Mouse (Mus musculus): ENCODE data around the gene Vmn2r48. TPM values are rescaled to one million over a fixed set of nuclear protein-coding genes. Genes with fewer than 3 reads are reported as not detected.
"Not testable (repeated sequence)": the region's sequence is repeated elsewhere in the genome, so short reads cannot be mapped to it uniquely, and the experiment has no call there.

Vmn2r48 gene
- polyA plus RNA-seq (2015; fragmentation: Nextera tagmentation; extraction: Ambion mirVana), result not detected in 2 replicates

- H3K27ac ChIP-seq (ENCODE audit: low read length), result not testable (repeated sequence)
Measured at GRCm38 (mm10) chr7:9953485-9953884, at the start of gene Vmn2r48. Vmn2r48 (minus strand) TSS chr7:9953585.

GRCm38 (mm10) chr7:9992157-9992556, 38.8 kb upstream of the Vmn2r48 start, which contains the start of gene Vmn2r49:
Vmn2r49 (minus strand) TSS chr7:9992257.
- not testable (repeated sequence) for H3K9ac ChIP-seq (ENCODE audit: low read length); H3K36me3 ChIP-seq (ENCODE audit: control insufficient read depth, insufficient read depth, low read length); ATAC-seq (ENCODE audit: insufficient read depth, low FRiP score); H3K4me1 ChIP-seq (ENCODE audit: control insufficient read depth, insufficient read depth, low read length); H3K4me3 ChIP-seq (replicated peaks; ENCODE audit: low read length); H3K27me3 ChIP-seq (ENCODE audit: control insufficient read depth, insufficient read depth, low read length); H3K4me2 ChIP-seq (ENCODE audit: low read depth, low read length); H3K27ac ChIP-seq (ENCODE audit: low read length); H3K9me3 ChIP-seq (replicated peaks; ENCODE audit: control insufficient read depth, low read length)
- no CpG with 5 or more reads among the region's 2 CpGs for WGBS

More at GRCm38 (mm10) chr7:9953485-9953884, at the start of gene Vmn2r48:
- not testable (repeated sequence) for ATAC-seq (ENCODE audit: insufficient read depth, low FRiP score); H3K4me1 ChIP-seq (ENCODE audit: control insufficient read depth, insufficient read depth, low read length); H3K4me3 ChIP-seq (replicated peaks; ENCODE audit: low read length); H3K36me3 ChIP-seq (ENCODE audit: control insufficient read depth, insufficient read depth, low read length); H3K4me2 ChIP-seq (ENCODE audit: low read depth, low read length); H3K9ac ChIP-seq (ENCODE audit: low read length); H3K9me3 ChIP-seq (replicated peaks; ENCODE audit: control insufficient read depth, low read length); H3K27me3 ChIP-seq (ENCODE audit: control insufficient read depth, insufficient read depth, low read length)
- 79% methylated on average over 2 of the region's 2 CpGs for WGBS

Other genes starting within 250 kb of the Vmn2r48 start
- gene Vmn2r46, start 183.0 kb downstream of the Vmn2r48 start, polyA plus RNA-seq (2015; fragmentation: Nextera tagmentation; extraction: Ambion mirVana), result not detected in 2 replicates
- gene Vmn2r47, start 112.3 kb downstream of the Vmn2r48 start, polyA plus RNA-seq (2015; fragmentation: Nextera tagmentation; extraction: Ambion mirVana), result not detected in 2 replicates
- gene Vmn2r49, start 38.7 kb upstream of the Vmn2r48 start, polyA plus RNA-seq (2015; fragmentation: Nextera tagmentation; extraction: Ambion mirVana), result not detected in 2 replicates
- gene Vmn2r50, start 99.7 kb upstream of the Vmn2r48 start, polyA plus RNA-seq (2015; fragmentation: Nextera tagmentation; extraction: Ambion mirVana), result not detected in 2 replicates
- not detected in 2 replicates for gene Vmn2r51, start 152.2 kb upstream of the Vmn2r48 start, polyA plus RNA-seq (2015; fragmentation: Nextera tagmentation; extraction: Ambion mirVana)
- not detected in 2 replicates for gene Vmn2r52, start 223.0 kb upstream of the Vmn2r48 start, polyA plus RNA-seq (2015; fragmentation: Nextera tagmentation; extraction: Ambion mirVana)